Comparison of ENCODE assay signal across 8 mouse cellular contexts in the genomic region with DNA sequence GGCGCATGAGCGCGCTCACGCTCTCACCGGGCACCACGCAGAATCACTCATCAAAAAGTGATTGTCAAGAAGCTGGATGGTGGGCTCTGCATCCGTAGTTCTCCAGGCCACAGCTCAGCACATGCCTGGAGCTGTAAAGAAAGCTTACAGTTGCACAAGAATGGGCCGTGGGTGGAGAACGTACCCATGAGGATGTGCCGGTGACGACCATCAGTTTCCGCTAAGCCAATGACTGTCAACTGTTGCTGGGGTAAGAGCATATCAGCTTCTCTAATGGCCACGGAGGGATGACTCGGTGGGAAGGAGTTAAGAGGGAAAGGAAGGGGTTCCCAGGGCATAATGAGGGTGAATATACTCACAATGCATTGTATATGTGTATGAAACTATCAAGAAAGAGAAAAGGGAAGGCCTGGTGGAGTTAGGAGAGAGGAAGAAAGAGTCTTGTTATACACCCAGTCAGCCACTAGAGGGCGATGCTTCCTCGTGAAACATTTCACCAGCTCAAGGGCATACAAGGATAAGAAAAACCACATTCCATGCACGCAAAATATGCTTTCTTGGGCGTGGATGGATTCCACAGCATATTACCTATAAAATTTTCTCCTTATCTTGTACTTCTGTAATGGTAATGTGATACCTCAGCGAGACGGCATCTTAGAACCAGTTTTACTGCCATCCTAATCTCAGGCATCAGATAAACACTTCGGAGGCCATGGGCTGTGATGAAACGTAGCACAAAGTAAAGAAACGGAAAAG. TPM values are rescaled to one million over a fixed set of nuclear protein-coding genes. Genes with fewer than 3 reads are reported as not detected.
A peak's percentile ranks its signal among the peaks of the same experiment; 100 is the strongest.
DNase-seq lines count a peak whose midpoint lies in the region; ATAC-seq and TF ChIP-seq lines count a peak whose summit lies in the region.

No protein-coding gene starts in this region.

- no peak overlapping the region for H3K9ac ChIP-seq in forebrain, embryonic 14.5 days (ENCODE audit: low read length)
- H3K9ac ChIP-seq in forebrain, embryonic 13.5 days = no peak overlapping the region

- no peaks in the 10 kb centered on the region for H3K27me3 ChIP-seq in forebrain, embryonic 14.5 days (replicated peaks; ENCODE audit: control insufficient read depth, insufficient read depth, low read length)
- no peaks in the 10 kb centered on the region for H3K27me3 ChIP-seq in forebrain, embryonic 13.5 days

- DNase-seq in forebrain, embryonic 14.5 days (ENCODE audit: low spot score) = peak; percentile 85
- DNase-seq in T-cell, adult 2 months (ENCODE audit: low spot score) = peak; percentile 36
- DNase-seq in heart, postnatal 14 days = peak; percentile 60 to 73
- peak; percentile 79 to 81 for DNase-seq in layer of hippocampus, postnatal 10 days (ENCODE audit: low spot score in 2 of 2)
- DNase-seq in lung, postnatal 36 days = peak; percentile 79
- DNase-seq in right cerebral cortex, postnatal 36 days (ENCODE audit: low spot score in 2 of 2) = peak; percentile 20 to 44

- no peak overlapping the region for H3K27ac ChIP-seq in forebrain, embryonic 14.5 days (ENCODE audit: low read depth, low read length)
- H3K27ac ChIP-seq in forebrain, embryonic 13.5 days = no peak overlapping the region
- no peak overlapping the region for H3K27ac ChIP-seq in cortical plate, adult 2 months (ENCODE audit: insufficient read depth, low read length)

- H3K4me2 ChIP-seq in forebrain, embryonic 14.5 days (ENCODE audit: low read length) = no peak overlapping the region
- H3K4me2 ChIP-seq in forebrain, embryonic 13.5 days = no peak overlapping the region

- H3K36me3 ChIP-seq in forebrain, embryonic 14.5 days (ENCODE audit: control insufficient read depth, insufficient read depth, low read length) = no peaks in the 10 kb centered on the region
- H3K36me3 ChIP-seq in forebrain, embryonic 13.5 days (ENCODE audit: poor library complexity, severe bottlenecking) = no peaks in the 10 kb centered on the region

- ATAC-seq in forebrain, embryonic 14.5 days = peak; percentile 33; the same call in 1 of the 2 replicates
- no peak; the same call in 1 of the 2 replicates for ATAC-seq in forebrain, embryonic 13.5 days

- TF ChIP-seq POLR2A in cortical plate, adult 2 months (IDR thresholded peaks at IDR 0.05; ENCODE audit: extremely low read depth, insufficient read depth, low read length) = no peak

- peaks cover 6% of the 10 kb centered on the region; the same call in 1 of the 2 replicates for H3K9me3 ChIP-seq in forebrain, embryonic 14.5 days (replicated peaks; ENCODE audit: control insufficient read depth, low read length)
- H3K9me3 ChIP-seq in forebrain, embryonic 13.5 days (replicated peaks) = no peaks in the 10 kb centered on the region

- TF ChIP-seq CTCF in cortical plate, adult 2 months (IDR thresholded peaks at IDR 0.05; ENCODE audit: extremely low read depth, insufficient read depth, low read length) = peak; percentile 93

- intact Hi-C loops in heart, postnatal 14 days (cut with DNase I) = loop anchor here (5.0 kb wide), 1 partner anchor 83 kb away; a partner anchor contains a TSS

- 62% methylated on average over 23 of the region's 23 CpGs for WGBS in forebrain, embryonic 14.5 days
- 63% methylated on average over 23 of the region's 23 CpGs for whole genome bisulfite sequencing in forebrain, embryonic 13.5 days

- H3K4me1 ChIP-seq in forebrain, embryonic 14.5 days (ENCODE audit: control insufficient read depth, insufficient read depth, low read length) = peaks cover 9% of the 10 kb centered on the region
- peaks cover 14% of the 10 kb centered on the region for H3K4me1 ChIP-seq in forebrain, embryonic 13.5 days
- no peaks in the 10 kb centered on the region for H3K4me1 ChIP-seq in cortical plate, adult 2 months (ENCODE audit: control insufficient read depth, insufficient read depth, low read length)

- H3K4me3 ChIP-seq in forebrain, embryonic 14.5 days (ENCODE audit: low read depth, low read length) = no peak overlapping the region
- no peak overlapping the region for H3K4me3 ChIP-seq in forebrain, embryonic 13.5 days
- no peak overlapping the region for H3K4me3 ChIP-seq in cortical plate, adult 2 months (ENCODE audit: insufficient read depth, low read length)

RNA-seq across cellular contexts. Expression of a gene that starts 50.4 kb away (rescaled TPM):
- polyA plus RNA-seq in forebrain, embryonic 14.5 days (2014; fragmentation: Nextera tagmentation; extraction: Ambion mirVana) = 0.27 and 0.30 TPM in 2 replicates
- 0.24 TPM in 1 of 2 replicates, not detected in the other for polyA plus RNA-seq in forebrain, embryonic 13.5 days (2015; fragmentation: Nextera tagmentation; extraction: Ambion mirVana)
- polyA plus RNA-seq in cortical plate, adult 2 months (2012; rRNA removed) = 0.09 and 0.13 TPM in 2 replicates
- total RNA-seq in heart, postnatal 14 days (2021) = 1 to 10 TPM; 1.5 to 2.2 TPM
- under 1 TPM in 1 of 2 experiments, not detected in 1; 0.27 TPM for total RNA-seq in layer of hippocampus, postnatal 10 days (2021)

Comparison
In these comparisons a context has a peak if more than half of its experiments do, and no peak if none do; other contexts are left out.
1. DNase-seq: peak in every context shown above with its lines; median percentile 85 in forebrain, embryonic 14.5 days; 80 in layer of hippocampus, postnatal 10 days; 79 in lung, postnatal 36 days; 66 in heart, postnatal 14 days; 36 in T-cell, adult 2 months; 32 in right cerebral cortex, postnatal 36 days.